Mouse (Mus musculus) left cerebral cortex, postnatal 14 days (tissue): ENCODE data around the gene Tnnt2. TPM values are rescaled to one million over a fixed set of nuclear protein-coding genes. Genes with fewer than 3 reads are reported as not detected.
A peak's percentile ranks its signal among the peaks of the same experiment; 100 is the strongest.

ENCODE experiments used
- DNase-seq, 2 experiments: peaks; one replicate each; pipeline ENCODE4 v3.0.0; 2021 to 2022; ENCODE audit warnings: low spot score in 2 of 2, mixed read lengths in 1 of 2
- intact Hi-C: fragments of 180-260 bp; cut with DNase I; formaldehyde crosslinking; loops from one replicate; pipeline ENCODE4 v1.15.1; 2025
- long read RNA-seq, 2 experiments: library from polyadenylated mRNA; stranded (forward); transcript quantifications; one replicate each; pipeline ENCODE4 v2.0.0; 2021
- total RNA-seq, 2 experiments: library from RNA; stranded (reverse); gene quantifications; 2 replicates each; pipeline ENCODE4 v1.2.3; 2021

Gene Tnnt2
- 1 to 10 TPM; 1.8 to 3.2 TPM for total RNA-seq
- long read RNA-seq, experiment 1, result 0 reads
- long read RNA-seq, experiment 2, result 0 reads

DNA sequence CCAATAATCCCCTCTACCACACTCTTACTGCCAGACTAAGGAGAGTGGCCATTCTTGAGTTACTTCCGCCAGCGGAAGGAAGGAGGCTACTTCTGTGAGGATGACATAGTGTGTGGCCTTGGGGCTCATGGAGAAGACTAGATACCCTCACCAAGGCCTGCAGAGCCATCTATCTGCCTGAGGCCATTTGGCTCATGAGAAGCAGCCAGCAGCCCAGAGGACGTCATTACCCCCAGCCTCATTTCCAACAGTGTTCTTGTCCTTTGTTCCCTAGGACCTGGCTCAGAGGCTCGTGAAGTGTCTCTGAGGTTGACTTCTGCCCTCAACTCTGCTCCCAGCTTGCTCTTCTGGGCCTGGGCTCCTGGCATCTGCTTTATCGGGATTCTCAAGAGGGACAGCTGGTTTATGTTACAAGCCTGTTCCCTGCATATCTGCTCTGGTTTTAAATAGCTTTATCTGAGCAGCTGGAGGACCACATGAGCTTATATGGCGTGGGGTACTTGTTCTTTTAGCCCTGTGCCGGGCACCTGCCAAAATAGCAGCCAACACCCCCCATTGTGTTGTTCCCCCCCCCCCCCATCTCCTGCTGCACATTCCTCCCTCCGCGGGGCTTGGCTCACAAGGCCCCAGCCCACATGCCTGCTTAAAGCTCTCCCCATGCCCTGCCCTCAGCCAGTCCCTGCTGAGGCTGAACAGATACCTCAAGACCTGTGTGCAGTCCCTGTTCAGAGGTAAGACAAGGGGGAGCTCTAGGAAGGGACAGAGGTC is at the start of gene Tnnt2:
TSS of gene Tnnt2 (plus strand) at position 639 of the 768 bp plus-strand sequence.
- intact Hi-C loops, result no loop called here
- no peak for DNase-seq

- DNase-seq, result peak; percentile 79 to 84
- intact Hi-C loops, result loop anchor here (2.0 kb wide), 1 partner anchor 69 kb away; no protein-coding TSS in a partner anchor
These were observed 48.4 kb upstream of the Tnnt2 start for GRCm38 (mm10) chr1:135787799-135788198.

DNA sequence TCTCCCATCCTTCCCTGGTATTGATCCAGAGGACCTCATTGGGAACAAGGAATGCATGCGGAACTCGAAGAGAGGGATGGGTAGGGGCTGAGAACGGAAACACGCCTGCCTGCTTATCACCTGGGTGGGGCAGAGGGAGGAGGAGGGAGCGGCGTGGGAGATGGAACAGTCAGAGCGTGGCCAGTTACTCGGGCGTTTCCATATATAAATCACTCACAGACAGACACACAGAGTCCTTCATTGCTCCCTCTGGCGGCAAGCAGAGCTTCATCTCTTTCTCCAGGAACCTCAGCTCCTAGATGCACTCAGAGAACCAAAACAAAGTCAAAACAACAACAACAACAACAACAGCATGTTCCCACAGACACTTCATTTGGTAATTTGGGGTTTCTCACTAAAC is 47.4 kb upstream of the Tnnt2 start:
- intact Hi-C loops, result loop anchor here (2.0 kb wide), 1 partner anchor 70 kb away; no protein-coding TSS in a partner anchor
- DNase-seq, result peak in 1 of 2 experiments; percentile 37

DNA sequence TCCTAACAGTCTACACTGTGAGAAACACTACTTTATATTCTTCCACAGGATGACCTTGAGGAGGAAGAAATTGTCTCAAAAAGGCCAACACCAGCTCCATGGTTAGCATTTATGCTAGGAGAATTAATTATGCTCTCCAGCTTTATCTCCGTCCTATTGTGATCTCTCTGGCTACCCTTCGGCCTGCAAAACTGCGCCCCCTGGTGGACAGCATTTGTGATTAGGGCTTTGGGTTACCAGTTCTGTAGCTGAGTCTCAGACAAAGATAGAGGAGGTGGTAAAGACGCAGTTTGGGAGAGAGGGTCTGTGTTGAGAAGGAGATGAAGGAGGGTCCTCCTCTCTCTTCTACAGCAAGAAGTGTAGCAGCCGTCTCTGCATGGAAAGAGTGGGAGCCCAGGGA is 46.3 kb upstream of the Tnnt2 start:
- peak in 1 of 2 experiments; percentile 69 for DNase-seq
- intact Hi-C loops, result loop anchor here (2.0 kb wide), 1 partner anchor 71 kb away; no protein-coding TSS in a partner anchor

DNA sequence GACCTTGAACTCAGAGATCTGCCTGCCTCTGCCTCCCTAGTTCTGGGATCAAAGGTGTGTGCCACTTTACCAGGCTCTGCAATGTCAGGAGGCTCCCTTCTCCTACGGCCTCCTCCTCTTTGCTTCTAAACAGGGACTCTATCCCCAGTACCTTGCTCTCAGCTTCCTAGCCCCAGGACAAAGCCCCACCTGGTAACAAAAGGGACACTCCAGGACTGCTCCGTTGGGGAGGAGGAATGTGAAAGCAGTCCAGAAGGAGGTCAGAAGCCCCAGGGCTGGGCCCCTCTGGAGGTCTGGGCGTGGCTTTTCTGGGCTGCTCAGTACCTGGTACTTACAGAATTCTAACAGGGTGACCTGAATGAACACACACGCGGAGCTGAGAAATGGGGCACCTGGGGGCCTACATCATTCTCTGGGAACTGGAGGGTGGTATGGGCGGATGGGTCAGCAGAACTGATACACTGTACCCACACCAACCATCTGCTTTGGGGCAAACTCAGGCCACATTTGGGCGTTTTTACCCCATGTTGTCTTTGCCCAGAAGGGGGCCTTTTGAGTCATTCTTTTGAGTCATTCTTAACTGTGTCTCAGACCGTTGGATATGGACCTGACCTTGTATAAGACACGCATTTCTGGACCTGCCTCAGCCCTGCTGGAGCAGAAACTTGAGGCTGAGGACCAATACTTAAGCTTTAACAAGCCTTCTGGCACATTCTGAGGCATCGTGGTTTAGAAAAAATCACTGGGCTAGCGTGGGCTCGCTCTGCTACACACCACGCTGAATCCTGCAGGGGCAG is 43.8 kb upstream of the Tnnt2 start:
- DNase-seq, result no peak
- intact Hi-C loops, result no loop called here

DNA sequence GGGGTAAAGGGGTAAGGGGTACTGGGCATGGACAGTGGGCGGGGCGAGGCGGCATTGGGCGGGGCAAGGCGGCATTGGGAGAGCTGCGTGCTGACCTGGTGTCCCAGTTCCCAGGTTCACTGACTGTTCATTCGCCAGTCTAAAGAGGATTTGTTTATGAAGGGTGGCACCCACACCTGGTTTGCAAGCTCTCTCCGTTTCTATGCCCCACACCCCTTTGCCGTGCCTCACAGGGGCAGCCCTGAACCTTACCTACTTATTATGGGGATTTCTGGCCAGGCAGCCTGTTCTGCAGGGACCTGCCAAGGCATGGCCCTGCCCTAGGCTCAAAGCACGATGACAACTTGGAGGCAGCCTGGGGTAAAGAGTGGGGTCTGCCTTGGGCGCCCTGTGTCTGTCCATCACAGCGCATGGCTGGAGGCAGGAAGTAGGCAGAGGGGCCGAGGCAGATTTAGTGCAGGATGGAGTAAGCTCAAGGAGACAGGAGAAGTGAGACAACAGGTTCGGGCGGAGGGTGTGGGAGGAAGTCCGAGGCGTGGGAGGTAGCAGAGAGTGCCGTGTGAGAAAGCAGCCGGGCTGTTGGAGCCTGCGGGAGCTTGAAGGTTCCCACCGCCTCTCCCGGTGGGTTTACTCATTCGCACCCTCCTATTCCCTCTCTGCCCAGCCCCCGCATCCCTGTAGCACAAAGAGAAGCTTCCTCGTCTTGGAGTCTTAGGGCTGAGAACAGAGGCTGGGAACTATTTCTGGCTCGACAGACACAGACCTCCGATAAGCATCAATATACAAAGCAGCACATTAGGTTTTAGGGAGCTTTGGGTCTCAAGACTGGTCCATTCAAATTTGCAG is 42.6 kb upstream of the Tnnt2 start:
- peak; percentile 71 to 85 for DNase-seq
- intact Hi-C loops, result no loop called here

DNA sequence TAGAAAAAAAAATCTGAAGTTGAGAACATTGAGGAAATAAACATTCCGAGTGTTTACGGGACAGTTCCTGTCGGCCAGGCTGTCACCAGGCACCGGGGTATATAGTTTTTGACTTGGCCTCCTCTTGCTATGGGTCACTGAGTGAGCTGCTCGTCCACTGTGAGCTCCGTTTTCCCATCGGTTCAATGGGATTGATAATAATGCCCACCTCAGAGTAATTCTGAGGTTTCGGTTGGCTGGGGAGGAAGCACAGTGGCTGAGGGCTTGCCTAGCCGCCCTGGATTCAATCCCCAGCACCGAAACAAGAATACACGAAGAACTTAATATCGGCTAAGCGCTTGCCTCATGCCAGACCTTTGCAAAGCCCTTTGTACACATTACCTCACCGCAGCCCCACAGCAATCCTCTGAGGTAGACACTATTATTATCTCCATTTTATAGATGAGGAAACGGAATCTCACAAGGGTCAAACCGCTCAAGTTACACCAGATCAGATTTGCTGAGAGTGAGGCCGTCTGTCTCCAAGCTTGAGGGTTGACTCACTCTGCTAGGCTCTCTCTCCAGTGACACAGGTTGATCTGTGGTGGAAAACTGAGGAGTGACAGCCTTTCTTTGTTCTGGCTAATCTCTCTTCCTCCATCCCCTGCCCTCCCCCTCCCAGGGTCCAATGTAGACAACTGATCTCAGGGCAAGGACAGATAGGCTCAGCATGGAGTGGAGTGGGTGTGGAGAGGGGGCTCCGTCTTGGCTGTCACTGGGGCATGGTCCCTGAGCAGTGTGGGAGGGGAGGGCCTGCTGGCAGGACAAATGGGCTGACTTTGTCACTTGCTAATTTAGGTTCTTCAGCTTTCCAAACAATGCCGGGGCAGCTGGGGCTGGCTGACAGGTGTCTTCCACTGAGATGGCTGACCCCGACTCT is 41.7 kb upstream of the Tnnt2 start:
- DNase-seq, result no peak
- intact Hi-C loops, result no loop called here

- intact Hi-C loops, result no loop called here
- no peak for DNase-seq
These were observed 37.7 kb upstream of the Tnnt2 start for GRCm38 (mm10) chr1:135798492-135798891.

GRCm38 (mm10) chr1:135799109-135799627 is 37.0 kb upstream of the Tnnt2 start:
- intact Hi-C loops, result no loop called here
- no peak for DNase-seq

DNA sequence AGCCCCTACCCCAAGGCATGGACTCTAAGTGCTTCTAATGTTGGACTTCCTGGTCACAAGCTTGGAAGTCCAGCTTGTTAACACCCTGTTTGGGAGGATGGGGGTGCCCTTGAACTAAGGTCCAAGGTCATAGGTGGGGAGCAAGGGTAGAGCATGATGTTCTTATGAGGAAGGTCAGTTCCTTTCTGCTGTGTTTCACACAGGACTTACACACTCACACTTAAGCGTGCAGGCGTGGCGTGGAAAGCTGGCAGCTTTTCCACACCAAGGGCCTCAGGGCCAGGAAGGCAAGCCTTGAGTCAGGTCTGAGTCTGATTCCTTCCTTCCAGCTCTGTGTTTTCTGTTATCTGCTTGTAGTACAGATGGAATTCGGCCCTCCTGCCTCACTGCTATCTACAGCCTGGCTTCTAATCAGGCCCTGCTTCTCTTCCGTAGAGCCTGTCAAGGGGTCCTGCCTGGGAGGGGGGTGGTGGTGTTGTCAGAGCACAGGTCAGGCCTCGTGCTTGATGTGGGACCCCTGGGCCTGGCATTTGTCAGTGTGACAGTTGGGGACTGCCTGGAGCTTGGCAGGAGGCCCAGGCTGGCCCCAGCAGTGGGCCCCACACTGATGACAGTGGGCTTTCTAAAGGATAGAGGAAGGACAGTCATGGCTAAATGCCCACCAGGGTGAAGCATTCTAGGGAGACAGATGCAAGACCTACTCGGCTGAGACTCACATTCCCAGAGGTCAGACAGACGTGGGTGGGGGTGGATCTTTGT is 35.8 kb upstream of the Tnnt2 start:
- intact Hi-C loops, result no loop called here
- no peak for DNase-seq

DNA sequence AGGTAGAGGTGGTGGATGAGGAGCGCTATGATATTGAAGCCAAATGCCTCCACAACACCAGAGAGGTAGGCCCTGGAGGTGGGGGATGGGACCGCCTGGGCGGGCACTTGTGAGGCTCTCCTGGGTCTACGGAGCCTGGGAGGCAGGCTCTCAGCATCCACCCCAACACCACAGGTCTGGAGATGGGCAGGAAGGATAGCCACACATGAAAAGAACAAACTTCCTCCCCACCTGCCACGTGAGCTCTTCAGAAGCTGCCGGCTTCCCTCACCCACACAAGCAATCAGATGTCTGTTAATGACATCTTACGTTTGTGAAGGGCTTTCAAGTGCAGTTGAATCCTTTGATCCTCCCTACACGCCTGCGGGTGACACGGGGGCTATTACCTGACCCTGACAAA is 28.6 kb upstream of the Tnnt2 start:
- intact Hi-C loops, result no loop called here
- DNase-seq, result no peak

DNA sequence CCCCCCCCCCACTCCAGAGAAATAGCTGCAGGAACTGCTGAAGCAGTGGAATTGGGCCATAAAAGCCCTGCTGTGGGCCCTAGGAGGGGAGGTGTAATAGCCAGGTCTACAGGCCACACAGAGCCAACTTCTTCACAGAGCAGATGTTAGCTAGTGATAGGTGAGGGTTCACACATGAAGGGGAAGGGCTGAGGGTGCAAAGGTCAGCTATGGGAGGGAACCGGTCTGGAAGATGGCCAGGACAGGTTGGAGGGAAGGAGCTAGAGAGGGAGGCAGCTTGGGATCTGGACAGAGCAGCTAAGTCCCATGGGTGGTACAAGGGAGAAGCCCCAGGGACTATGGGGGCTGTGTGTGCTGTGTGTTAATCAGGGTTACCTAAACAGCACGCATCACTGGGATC is 26.0 kb upstream of the Tnnt2 start:
- DNase-seq, result no peak
- intact Hi-C loops, result no loop called here

GRCm38 (mm10) chr1:135811016-135811646 is 25.0 kb upstream of the Tnnt2 start:
- intact Hi-C loops, result no loop called here
- DNase-seq, result peak; percentile 67 to 84

DNA sequence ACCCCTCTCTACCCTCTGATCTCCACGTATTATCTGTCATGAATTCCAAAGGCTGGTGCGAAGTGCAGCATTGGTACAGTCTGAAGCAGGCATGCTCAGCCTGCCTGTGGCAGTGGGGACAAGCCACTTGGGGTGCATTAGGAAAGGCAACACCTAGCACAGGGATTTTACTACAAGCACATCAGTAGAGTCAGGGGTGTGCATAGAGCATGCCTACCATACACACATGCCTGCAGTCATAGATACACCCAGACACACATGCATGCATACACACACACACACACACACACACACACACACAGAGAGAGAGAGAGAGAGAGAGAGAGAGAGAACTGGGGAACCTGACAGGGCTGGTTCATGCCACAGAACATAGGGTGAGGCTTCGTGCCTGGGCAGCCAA is 23.9 kb upstream of the Tnnt2 start:
- intact Hi-C loops, result no loop called here
- no peak for DNase-seq

- DNase-seq, result no peak
- intact Hi-C loops, result no loop called here
These were observed 23.5 kb upstream of the Tnnt2 start for GRCm38 (mm10) chr1:135812618-135813017.

- peak in 1 of 2 experiments; percentile 31 for DNase-seq
- intact Hi-C loops, result no loop called here
These were observed 23.1 kb upstream of the Tnnt2 start for GRCm38 (mm10) chr1:135813071-135813470.

DNA sequence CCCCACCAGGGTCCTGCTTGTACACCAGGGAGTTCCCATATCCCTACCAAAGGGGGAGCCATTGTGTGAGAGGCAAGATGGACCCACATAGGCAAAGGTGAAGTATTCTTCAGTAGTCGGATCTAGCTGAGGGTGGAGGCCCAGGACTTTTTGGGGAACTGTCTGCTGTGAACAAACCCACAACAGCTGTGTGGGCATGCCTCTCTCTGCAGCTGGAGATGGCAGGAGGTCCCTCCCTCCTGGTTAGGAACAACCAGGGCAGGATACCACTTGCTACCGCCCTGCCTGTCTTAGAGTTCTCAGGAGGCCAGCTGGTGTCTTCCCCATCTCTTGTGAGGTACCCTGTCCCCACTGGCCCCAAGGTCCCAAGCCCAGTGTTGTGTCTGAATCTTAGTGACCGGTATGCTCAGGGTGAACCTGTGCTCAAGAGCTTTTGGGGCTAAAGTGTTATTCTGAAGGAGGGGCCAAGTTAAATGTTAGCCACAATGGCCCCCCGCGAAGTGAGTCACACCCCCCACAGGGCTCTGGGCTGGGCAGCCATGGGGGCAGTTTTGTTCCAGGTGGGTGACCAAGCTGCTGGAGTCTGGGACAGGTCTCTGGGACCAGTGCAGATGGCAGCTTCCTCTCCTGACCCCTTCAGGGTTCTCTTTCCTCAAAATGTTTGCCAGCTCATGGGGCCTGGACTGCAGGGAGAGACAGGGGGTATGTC is 22.3 kb upstream of the Tnnt2 start:
- intact Hi-C loops, result no loop called here
- DNase-seq, result no peak
